Mouse (Mus musculus) cerebellum, adult 2 months (tissue): ENCODE measurements around the gene Robo2. TPM values are rescaled to one million over a fixed set of nuclear protein-coding genes. Genes with fewer than 3 reads are reported as not detected.

ENCODE experiments used
- DNase-seq, 2 experiments: peaks; one replicate each; pipeline ENCODE4 v3.0.0; 2021
- H3K27ac ChIP-seq: fragments of 200-500 bp; 2 replicates; pipeline ENCODE4 v1.5.1; 2012; ENCODE audit warnings: low read length, control low read depth, inconsistent platforms; ENCODE audit not compliant: insufficient read depth
- H3K27me3 ChIP-seq: fragments of 200-500 bp; 2 replicates; pipeline ENCODE4 v1.6.1; 2012; ENCODE audit warnings: inconsistent platforms, mild to moderate bottlenecking, low read length, moderate library complexity; ENCODE audit not compliant: control insufficient read depth, insufficient read depth
- H3K4me1 ChIP-seq: fragments of 200-500 bp; 2 replicates; pipeline ENCODE4 v1.6.1; 2011; ENCODE audit warnings: low read length; ENCODE audit not compliant: control insufficient read depth, insufficient read depth
- H3K4me3 ChIP-seq: fragments of 200-500 bp; replicated peaks from 2 replicates; pipeline ENCODE3; 2011; ENCODE audit warnings: mild to moderate bottlenecking, low read depth, low read length, control low read depth; ENCODE audit not compliant: insufficient read depth
- CTCF ChIP-seq: fragments of 200-500 bp; IDR thresholded peaks from 2 replicates; pipeline ENCODE4 v1.5.1; 2011; ENCODE audit warnings: low read depth, mild to moderate bottlenecking, control low read depth, low read length, moderate library complexity, borderline replicate concordance; ENCODE audit not compliant: insufficient read depth
- POLR2A ChIP-seq: fragments of 200-500 bp; IDR thresholded peaks from 2 replicates; pipeline ENCODE4 v1.6.1; 2011; ENCODE audit warnings: low read length, control low read depth, borderline replicate concordance; ENCODE audit not compliant: insufficient read depth
- whole genome bisulfite sequencing: fragments of 180-500 bp; shearing (Covaris S2); methylation state at CpG from one replicate; pipeline ENCODE4 v1.1.7; 2018; 5-methylcytosine and 5-hydroxymethylcytosine counted together
- polyA plus RNA-seq: library from polyadenylated mRNA; depleted of rRNA; stranded (reverse); fragments of >200 nt; gene quantifications from 2 replicates; pipeline ENCODE4 v1.2.3, GENCODE M21; 2012

Robo2 gene
- polyA plus RNA-seq, 1 experiment, result 20.1 TPM

GRCm38 (mm10) chr16:74412471-74413291, 1.1 kb upstream of the Robo2 start:
- H3K4me3 ChIP-seq, result peak overlapping the region; percentile 91
- H3K27me3 ChIP-seq, result no peaks in the 10 kb centered on the region
- H3K4me1 ChIP-seq, result no peaks in the 10 kb centered on the region
- no peak overlapping the region for H3K27ac ChIP-seq
- peak; percentile 67 to 73 for DNase-seq
- WGBS, result 1% methylated on average over 20 of the region's 20 CpGs
- TF ChIP-seq POLR2A (no peak), CTCF (peak; percentile 61; the same call in 1 of the 2 replicates)

GRCm38 (mm10) chr16:74411021-74411420, 604 bp downstream of the Robo2 start:
- WGBS, result 4% methylated on average over 16 of the region's 16 CpGs
- TF ChIP-seq POLR2A (no peak), CTCF (no peak)
- Histone ChIP-seq H3K4me1 (no peaks in the 10 kb centered on the region), H3K4me3 (peak overlapping the region; percentile 91), H3K27ac (no peak overlapping the region), H3K27me3 (no peaks in the 10 kb centered on the region)
- peak in 1 of 2 experiments; percentile 22 for DNase-seq

- TF ChIP-seq POLR2A (no peak), CTCF (no peak)
- Histone ChIP-seq H3K27ac (no peak overlapping the region), H3K27me3 (no peaks in the 10 kb centered on the region), H3K4me1 (no peaks in the 10 kb centered on the region), H3K4me3 (no peak overlapping the region)
- 54% methylated on average over 6 of the region's 6 CpGs for WGBS
- DNase-seq, result peak; percentile 13 to 15
Measured at GRCm38 (mm10) chr16:74410125-74410524, 1.5 kb downstream of the Robo2 start.

- no peak overlapping the region for H3K27ac ChIP-seq
- no peaks in the 10 kb centered on the region for H3K4me1 ChIP-seq
- H3K4me3 ChIP-seq, result no peak overlapping the region
- no peak for DNase-seq
- no peak for TF ChIP-seq CTCF
- WGBS, result 84% methylated on average over 4 of the region's 4 CpGs
- no peaks in the 10 kb centered on the region for H3K27me3 ChIP-seq
Measured at GRCm38 (mm10) chr16:74409548-74409947, 2.1 kb downstream of the Robo2 start.

- H3K27ac ChIP-seq, result no peak overlapping the region
- no peak for DNase-seq
- H3K4me3 ChIP-seq, result no peak overlapping the region
- 67% methylated on average over 1 of the region's 1 CpGs for WGBS
- TF ChIP-seq CTCF (no peak), POLR2A (no peak)
- no peaks in the 10 kb centered on the region for H3K4me1 ChIP-seq
- H3K27me3 ChIP-seq, result no peaks in the 10 kb centered on the region
Measured at GRCm38 (mm10) chr16:74408566-74408965, 3.1 kb downstream of the Robo2 start.

GRCm38 (mm10) chr16:74397291-74397690, 14.3 kb downstream of the Robo2 start:
- Histone ChIP-seq H3K4me1 (no peaks in the 10 kb centered on the region), H3K4me3 (no peak overlapping the region), H3K27me3 (no peaks in the 10 kb centered on the region), H3K27ac (no peak overlapping the region)
- DNase-seq, result no peak
- WGBS, result 68% methylated on average over 2 of the region's 2 CpGs
- no peak for TF ChIP-seq CTCF
- TF ChIP-seq POLR2A, result no peak

- Histone ChIP-seq H3K4me3 (no peak overlapping the region), H3K27me3 (no peaks in the 10 kb centered on the region), H3K27ac (no peak overlapping the region), H3K4me1 (no peaks in the 10 kb centered on the region)
- DNase-seq, result no peak
- 90% methylated on average over 2 of the region's 2 CpGs for WGBS
- TF ChIP-seq CTCF (no peak), POLR2A (no peak)
Measured at GRCm38 (mm10) chr16:74395678-74396077, 15.9 kb downstream of the Robo2 start.

GRCm38 (mm10) chr16:74379458-74379857, 32.2 kb downstream of the Robo2 start:
- no peak for TF ChIP-seq CTCF
- no peak for TF ChIP-seq POLR2A
- WGBS, result 66% methylated on average over 2 of the region's 2 CpGs
- DNase-seq, result no peak
- Histone ChIP-seq H3K27ac (no peak overlapping the region), H3K27me3 (no peaks in the 10 kb centered on the region), H3K4me1 (no peaks in the 10 kb centered on the region), H3K4me3 (no peak overlapping the region)
